Mouse (Mus musculus) layer of hippocampus, adult 2 months (tissue): ENCODE measurements around the gene Mb. TPM values are rescaled to one million over a fixed set of nuclear protein-coding genes. Genes with fewer than 3 reads are reported as not detected.

ENCODE experiments used
- DNase-seq, 2 experiments: peaks; one replicate each; pipeline ENCODE4 v3.0.0; 2022; ENCODE audit warnings: low spot score in 2 of 2
- H3K27ac ChIP-seq: fragments of 200-600 bp; 2 replicates; pipeline ENCODE4 v1.8.1; 2022
- H3K4me3 ChIP-seq: fragments of 200-600 bp; 2 replicates; pipeline ENCODE4 v1.8.1; 2022; ENCODE audit warnings: mild to moderate bottlenecking
- CTCF ChIP-seq: fragments of 200-600 bp; conservative IDR thresholded peaks from 2 replicates; pipeline ENCODE4 v1.8.1; 2022; ENCODE audit warnings: antibody characterized with exemption, mild to moderate bottlenecking, moderate library complexity
- total RNA-seq, 2 experiments: library from RNA; stranded (reverse); gene quantifications; 2 replicates each; pipeline ENCODE4 v1.2.3; 2021

Gene Mb
- total RNA-seq, 2 experiments from 2014 or later: 0.49 TPM; not detected in 1

DNA sequence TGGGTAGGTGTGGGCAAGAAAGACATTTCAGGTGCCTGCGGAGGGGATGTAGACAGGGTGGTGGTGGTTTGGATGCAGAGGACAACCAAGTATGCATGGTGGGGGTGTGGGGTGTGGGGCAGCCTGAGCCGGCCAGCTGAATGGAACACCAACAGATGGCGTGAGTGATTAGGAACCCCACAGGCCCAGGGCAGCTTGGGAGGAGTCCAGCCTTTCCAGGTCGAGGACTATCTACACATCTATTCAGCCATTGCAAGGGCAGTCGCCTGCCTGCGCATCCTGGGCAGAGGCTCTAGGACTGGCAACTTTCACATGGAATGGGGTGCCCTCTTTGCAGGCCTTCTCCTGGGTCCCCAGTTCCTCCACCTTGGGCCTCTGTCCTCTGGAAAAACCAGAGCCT lies 15.9 kb downstream of the Mb start:
- no peak for TF ChIP-seq CTCF
- DNase-seq: no peak
- Histone ChIP-seq H3K4me3 (no peak overlapping the region), H3K27ac (no peak overlapping the region)

DNA sequence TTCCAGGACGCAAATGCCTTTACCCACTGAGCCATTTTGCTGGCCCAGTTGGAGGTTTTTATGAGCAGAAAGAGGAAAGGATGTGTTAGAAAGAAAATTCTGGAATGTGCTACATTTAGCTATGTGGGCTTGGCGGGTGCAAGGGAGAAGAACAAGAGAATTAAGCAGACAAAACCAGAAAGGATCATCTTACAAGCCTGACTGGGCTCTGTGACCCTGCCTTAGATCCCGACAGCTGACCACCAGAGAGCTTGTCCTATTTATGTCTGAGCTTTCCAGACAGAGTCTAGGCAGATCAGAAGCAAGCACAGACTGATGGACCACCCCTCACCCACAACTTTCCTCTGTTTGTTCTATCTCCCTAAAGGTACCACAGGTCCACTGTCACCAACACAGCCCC lies 19.2 kb downstream of the Mb start:
- no peak for TF ChIP-seq CTCF
- no peak overlapping the region for H3K4me3 ChIP-seq
- no peak for DNase-seq
- H3K27ac ChIP-seq: no peak overlapping the region

DNA sequence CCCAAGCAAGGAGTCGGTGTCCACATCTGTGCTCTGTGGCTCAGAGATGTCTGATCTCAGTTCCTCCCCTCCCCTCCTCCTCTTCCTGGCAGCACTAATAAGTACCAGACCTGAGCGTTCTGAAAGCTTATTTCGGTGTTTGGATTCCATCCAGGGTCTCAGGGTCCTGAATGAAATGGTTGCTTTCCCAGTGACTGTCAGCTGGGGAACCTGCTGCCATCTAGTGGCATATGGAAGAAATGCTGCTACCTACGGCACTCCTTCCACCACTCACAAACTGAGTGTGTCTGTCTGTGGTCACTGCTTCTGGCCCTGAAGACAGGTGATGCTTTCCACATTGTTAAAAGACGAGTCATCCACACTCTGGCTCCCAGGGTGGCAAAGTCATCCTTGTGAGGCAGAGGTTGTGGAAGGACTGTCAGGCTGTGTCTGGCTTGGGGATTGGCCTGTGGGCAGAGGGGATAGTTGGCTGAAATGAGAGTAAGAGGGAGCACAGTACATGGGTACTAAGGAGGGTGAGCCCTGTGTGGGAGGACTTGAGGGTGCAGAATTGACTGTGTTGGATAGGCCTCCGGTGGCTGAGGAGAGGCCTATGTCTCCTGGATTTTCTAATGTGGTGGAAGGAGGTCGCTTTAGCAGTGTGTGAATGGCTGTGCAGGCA lies 21.0 kb downstream of the Mb start:
- peak; percentile 93 for TF ChIP-seq CTCF
- peak; percentile 25 to 49 for DNase-seq
- Histone ChIP-seq H3K27ac (no peak overlapping the region), H3K4me3 (0 out of 2 replicates have a peak overlapping the region, but pooled peaks have one; percentile 29)

DNA sequence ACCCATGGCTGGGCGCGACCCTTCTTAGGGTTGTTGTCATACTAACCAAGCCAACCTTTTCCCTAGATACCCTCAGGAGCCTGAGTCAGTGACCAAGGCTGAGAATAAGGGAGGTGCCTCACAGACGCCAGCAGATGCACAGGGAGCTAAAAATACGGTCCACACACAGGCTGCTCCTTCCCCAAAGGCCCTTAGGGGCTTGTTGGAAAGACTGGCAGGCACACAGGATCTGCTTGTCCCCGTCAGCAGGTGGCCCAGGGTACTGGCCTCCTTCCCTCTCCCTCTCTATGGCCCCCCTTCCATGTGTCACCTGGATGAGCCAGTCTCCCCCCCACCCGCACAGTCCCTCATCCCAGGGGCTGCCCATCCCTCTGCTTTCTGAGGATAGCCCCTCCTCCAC lies 22.8 kb downstream of the Mb start:
- no peak overlapping the region for H3K27ac ChIP-seq
- H3K4me3 ChIP-seq: no peak overlapping the region
- no peak for DNase-seq
- no peak for TF ChIP-seq CTCF

DNA sequence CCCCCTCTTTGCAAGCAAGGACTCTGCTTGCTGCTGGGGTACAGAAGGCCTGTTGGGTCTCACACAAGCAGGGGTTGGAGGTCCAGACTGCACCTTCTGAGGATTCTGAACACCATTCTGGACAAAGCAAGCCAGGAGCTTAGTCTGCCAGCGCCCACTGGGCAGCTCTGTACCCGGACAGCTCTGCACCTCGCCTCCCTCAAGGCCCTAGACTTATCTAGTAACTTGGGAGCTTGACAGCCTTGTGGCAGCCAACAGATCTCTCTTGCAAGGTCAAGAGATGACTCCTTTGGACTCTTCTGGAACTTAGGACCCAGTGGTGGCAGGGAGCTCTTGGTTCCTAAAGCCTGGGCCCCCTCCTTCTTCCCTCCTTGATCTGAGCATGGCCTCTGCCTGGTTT lies 23.4 kb downstream of the Mb start:
- no peak for DNase-seq
- Histone ChIP-seq H3K27ac (no peak overlapping the region), H3K4me3 (no peak overlapping the region)
- no peak for TF ChIP-seq CTCF

DNA sequence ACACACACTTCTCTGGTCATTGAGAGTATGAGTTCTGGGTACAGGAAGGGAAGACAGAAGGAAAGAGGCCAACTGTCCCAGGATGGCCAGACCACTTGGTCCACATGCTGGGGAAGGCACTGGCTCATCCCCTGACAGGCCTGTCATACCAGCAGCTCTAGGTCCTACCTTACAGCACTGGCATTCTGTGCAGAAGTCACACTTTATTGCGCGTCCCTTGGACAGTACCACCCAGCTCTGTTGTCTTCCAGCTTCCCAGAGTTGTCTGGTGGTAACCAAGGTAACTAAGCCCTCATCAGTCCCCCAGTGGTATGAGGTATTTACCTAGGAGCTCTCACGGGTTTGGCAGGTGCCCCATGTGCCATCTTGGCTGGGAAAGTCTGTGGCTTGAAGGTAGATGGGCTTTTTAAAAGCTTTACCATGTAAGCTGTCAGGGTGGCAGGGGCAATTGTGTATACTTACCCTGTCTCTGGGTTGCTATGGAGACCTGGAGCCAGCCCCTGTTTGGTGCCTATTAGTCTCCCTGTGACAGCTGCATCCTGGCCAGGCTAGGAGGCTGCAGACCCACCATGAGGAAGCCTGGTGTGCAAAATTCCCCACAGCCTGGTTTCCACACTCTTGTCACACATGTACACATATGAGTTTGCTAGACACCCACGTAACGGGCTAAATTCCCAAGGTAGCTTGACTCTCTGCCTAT lies 24.4 kb downstream of the Mb start:
- no peak overlapping the region for H3K27ac ChIP-seq
- no peak for TF ChIP-seq CTCF

DNA sequence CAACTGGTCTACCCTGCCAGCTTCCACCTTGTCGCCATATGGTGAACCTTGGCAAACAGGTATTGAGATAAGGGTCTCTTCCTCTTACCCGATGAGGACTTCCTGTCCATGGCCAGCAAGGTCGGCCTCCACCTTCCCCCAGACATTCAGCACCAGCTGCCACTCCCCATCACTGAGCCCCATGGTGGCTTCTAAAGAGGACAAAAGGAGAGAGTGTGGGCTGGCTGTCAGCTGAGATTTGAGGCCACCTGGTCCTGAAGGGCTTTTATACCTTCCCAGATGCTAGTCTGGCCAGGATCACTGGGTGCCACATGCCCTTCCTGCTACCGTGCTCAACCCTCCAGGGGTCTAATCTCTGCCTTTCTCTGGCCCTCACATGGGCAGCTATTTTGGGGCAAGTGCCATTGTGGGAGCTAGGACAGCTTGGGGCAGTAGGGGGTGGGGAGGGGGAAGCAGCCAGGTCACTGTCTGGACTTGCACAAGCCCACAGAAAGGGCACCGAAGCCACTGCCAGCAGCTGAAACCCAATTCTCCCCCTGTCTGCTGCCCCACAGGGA lies 28.0 kb downstream of the Mb start:
- TF ChIP-seq CTCF: no peak
- Histone ChIP-seq H3K4me3 (no peak overlapping the region), H3K27ac (no peak overlapping the region)
- DNase-seq: no peak

More for the DNA sequence above, 24.4 kb downstream of the Mb start:
- no peak for DNase-seq
- H3K4me3 ChIP-seq: no peak overlapping the region

DNA sequence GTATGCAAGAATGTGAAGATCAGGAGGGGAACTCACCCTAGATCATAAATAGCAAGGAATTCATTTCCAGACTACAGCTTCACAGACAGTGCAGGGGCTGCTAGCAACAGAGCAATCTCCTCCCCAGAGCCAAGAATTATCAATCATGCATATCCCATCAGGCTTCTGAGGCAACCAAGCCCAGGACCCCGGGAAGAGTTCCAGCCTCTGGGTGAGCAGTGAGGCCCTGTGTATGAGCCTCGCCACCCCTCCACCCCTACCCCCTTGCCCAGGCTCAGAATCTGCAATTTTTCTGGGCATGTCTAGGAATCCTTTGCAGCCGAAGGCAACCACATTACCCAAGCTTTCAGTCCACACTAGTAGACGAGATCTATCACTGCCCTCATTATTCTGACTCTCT lies 28.6 kb downstream of the Mb start:
- no peak for DNase-seq
- H3K27ac ChIP-seq: no peak overlapping the region
- TF ChIP-seq CTCF: no peak
- H3K4me3 ChIP-seq: no peak overlapping the region

DNA sequence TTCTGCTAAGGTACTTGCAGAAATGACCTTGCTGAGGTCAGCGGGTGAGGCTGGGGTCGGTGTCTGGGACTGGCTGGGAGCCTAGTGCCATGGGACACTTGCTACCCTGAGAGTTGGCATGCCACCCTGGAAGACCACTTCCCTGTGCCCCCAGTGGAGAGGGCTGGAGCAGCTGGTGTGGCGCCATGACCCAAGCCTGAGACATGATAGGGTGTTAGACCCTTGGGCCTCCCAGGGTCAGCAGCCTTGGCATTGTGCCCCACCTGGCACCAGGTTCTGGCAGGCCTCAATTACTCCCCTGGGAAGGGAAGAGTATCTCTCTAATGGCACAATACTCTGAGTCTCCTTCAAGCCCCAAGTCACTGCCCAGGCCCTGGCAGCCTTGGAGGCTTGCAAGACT lies 29.4 kb downstream of the Mb start:
- Histone ChIP-seq H3K27ac (no peak overlapping the region), H3K4me3 (no peak overlapping the region)
- DNase-seq: no peak
- no peak for TF ChIP-seq CTCF

DNA sequence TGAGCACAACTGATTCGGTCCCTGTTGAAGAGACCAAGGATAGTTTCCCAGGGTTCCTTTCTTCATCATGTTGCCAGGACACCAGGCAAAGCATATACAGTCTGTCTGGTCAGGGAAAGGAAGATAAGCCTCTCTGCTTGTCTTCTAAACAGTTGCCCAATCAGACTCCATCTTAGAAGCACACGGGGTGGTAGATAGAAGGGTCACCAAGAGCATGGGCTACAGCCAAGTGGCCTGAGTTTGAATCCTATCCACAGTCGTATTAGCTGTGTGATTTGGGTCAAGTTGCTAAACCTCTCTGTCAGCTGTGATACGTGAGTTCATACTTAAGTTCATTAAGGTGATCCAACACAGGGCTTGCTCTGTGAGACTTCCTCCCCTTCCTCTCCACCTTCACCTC lies 30.3 kb downstream of the Mb start:
- Histone ChIP-seq H3K4me3 (no peak overlapping the region), H3K27ac (no peak overlapping the region)
- TF ChIP-seq CTCF: no peak
- no peak for DNase-seq

DNA sequence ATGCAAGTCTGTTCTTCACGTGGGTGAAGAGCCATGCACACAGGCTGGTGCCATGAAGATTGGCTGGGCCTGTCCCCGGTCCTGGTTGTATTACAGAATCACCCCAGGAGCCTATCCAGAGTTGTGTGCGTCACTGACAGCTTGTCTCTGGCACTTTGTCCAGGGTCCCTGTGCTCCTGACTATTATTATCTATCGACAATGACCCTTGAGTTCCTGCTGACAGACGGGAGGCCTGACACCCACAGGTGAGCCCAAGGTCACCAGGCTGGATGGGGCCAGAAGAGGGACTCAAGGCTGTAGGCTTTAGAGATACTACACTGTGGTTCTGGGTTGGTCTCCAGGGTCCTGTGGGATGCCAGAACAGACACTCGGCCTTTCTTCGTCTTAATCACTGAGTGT lies 30.9 kb downstream of the Mb start:
- no peak overlapping the region for H3K4me3 ChIP-seq
- no peak for TF ChIP-seq CTCF
- no peak overlapping the region for H3K27ac ChIP-seq
- DNase-seq: no peak

DNA sequence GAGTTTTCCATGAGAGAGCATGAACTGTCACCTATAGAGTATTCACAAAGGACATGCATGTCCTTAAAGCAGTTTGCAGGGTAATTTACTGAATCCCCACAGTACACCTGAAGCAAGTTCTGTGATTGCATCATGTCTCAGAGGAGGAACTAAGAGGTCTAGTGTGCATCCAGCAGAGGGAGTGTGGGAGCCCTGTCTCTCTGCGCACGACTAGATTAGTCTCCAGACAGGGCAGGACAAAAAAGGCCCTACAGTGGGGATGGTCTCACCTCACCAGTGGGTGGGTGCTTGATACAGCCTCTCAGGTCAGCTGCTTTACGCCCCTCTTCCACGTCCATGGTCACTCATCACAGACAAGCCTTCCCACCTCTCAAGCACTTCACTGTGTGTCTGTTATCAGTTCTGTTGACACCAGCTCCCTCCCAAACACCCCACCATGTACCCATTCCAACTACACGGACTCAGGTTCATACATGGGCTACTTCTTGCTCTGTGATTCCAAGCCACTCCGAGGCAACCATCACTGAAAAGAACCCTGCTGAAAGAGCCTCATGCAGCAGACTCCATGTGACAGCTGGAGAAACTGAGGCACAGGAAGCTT lies 31.6 kb downstream of the Mb start:
- peak; percentile 77 for TF ChIP-seq CTCF
- peak; percentile 29 to 37 for DNase-seq
- no peak overlapping the region for H3K4me3 ChIP-seq
- no peak overlapping the region for H3K27ac ChIP-seq

DNA sequence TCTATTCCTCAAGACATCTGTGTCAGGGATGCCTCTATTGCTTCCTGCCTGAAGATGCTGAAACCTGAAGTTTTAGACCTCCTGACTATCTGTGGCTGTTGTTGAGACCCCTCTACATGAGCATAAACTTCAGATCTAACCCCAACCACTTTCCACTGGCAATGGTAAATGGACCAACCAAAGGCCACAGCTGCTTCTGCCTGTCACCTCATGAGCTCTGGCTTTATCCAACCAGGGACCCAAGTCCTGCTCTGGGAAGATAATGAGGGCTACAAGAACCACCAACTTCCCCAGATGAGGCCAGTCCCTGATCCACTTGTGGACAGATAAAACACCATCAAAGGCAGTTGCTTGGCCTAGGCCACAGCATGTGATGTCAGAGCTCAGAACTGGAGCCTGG lies 32.6 kb downstream of the Mb start:
- no peak overlapping the region for H3K27ac ChIP-seq
- H3K4me3 ChIP-seq: no peak overlapping the region
- no peak for TF ChIP-seq CTCF
- no peak for DNase-seq
